Mouse (Mus musculus) E14TG2a.4 (cell line): ENCODE results near the gene Vstm2l.

Experiments
- H3K27me3 ChIP-seq: 2 replicates; pipeline ENCODE4 v1.6.1; 2014; ENCODE audit warnings: low read length, control low read depth; ENCODE audit not compliant: insufficient read depth
- H3K36me3 ChIP-seq: 2 replicates; pipeline ENCODE4 v1.6.1; 2014; ENCODE audit warnings: low read length, control low read depth; ENCODE audit not compliant: insufficient read depth
- H3K4me1 ChIP-seq: replicated peaks from 2 replicates; pipeline ENCODE4 v1.6.1; 2014; ENCODE audit warnings: low read depth, low read length, control low read depth
- H3K4me3 ChIP-seq: replicated peaks from 2 replicates; pipeline ENCODE4 v1.5.1; 2014; ENCODE audit warnings: mild to moderate bottlenecking, low read length
- H3K9me3 ChIP-seq: 2 replicates; pipeline ENCODE4 v1.6.1; 2014; ENCODE audit warnings: low read length, control low read depth
- CTCF ChIP-seq: conservative IDR thresholded peaks from 2 replicates; pipeline ENCODE4 v1.5.1; 2014; ENCODE audit warnings: low read length
- NANOG ChIP-seq: IDR thresholded peaks from 2 replicates; pipeline ENCODE4 v1.6.1; 2014; ENCODE audit warnings: borderline replicate concordance, low read length, mixed read lengths
- POU5F1 ChIP-seq: IDR thresholded peaks from 2 replicates; pipeline ENCODE4 v1.6.1; 2014; ENCODE audit warnings: low read length, borderline replicate concordance

Gene Vstm2l

GRCm38 (mm10) chr2:157991026-157991425 is 76.6 kb downstream of the Vstm2l start:
- no peaks in the 10 kb centered on the region for H3K27me3 ChIP-seq
- peaks cover 21% of the 10 kb centered on the region for H3K4me1 ChIP-seq
- no peak overlapping the region for H3K4me3 ChIP-seq
- peaks cover 94% of the 10 kb centered on the region for H3K36me3 ChIP-seq
- TF ChIP-seq NANOG = no peak
- no peak for TF ChIP-seq CTCF
- no peak for TF ChIP-seq POU5F1
- no peaks in the 10 kb centered on the region for H3K9me3 ChIP-seq

- no peak overlapping the region for H3K4me3 ChIP-seq
- H3K36me3 ChIP-seq = peaks cover 95% of the 10 kb centered on the region
- H3K27me3 ChIP-seq = no peaks in the 10 kb centered on the region
- H3K4me1 ChIP-seq = peaks cover 21% of the 10 kb centered on the region
- H3K9me3 ChIP-seq = no peaks in the 10 kb centered on the region
- no peak for TF ChIP-seq NANOG
- TF ChIP-seq CTCF = no peak
- TF ChIP-seq POU5F1 = no peak
These were observed 78.0 kb downstream of the Vstm2l start for GRCm38 (mm10) chr2:157992501-157992900.
